Mouse (Mus musculus) spleen, adult 2 months (tissue): ENCODE data around the gene Cmtm1. TPM values are rescaled to one million over a fixed set of nuclear protein-coding genes. Genes with fewer than 3 reads are reported as not detected.
"Not testable (repeated sequence)": the region's sequence is repeated elsewhere in the genome, so short reads cannot be mapped to it uniquely, and the experiment has no call there.

Experiments
- DNase-seq, 2 experiments: peaks; one replicate each; pipeline versions ENCODE4 v3.0.0 to v3.0.0-alpha.2; 2012 to 2021; ENCODE audit warnings: low spot score in 2 of 2, low read depth in 1 of 2
- H3K27ac ChIP-seq: fragments of 200-500 bp; 2 replicates; pipeline ENCODE4 v1.5.1; 2012; ENCODE audit warnings: low read length, inconsistent platforms; ENCODE audit not compliant: insufficient read depth
- H3K27me3 ChIP-seq: fragments of 200-500 bp; 2 replicates; pipeline ENCODE4 v1.6.1; 2012; ENCODE audit warnings: mild to moderate bottlenecking, moderate library complexity, low read length, inconsistent platforms; ENCODE audit not compliant: control insufficient read depth, insufficient read depth
- H3K36me3 ChIP-seq: fragments of 200-500 bp; 2 replicates; pipeline ENCODE4 v1.6.1; 2012; ENCODE audit warnings: mild to moderate bottlenecking, low read length, inconsistent platforms; ENCODE audit not compliant: control insufficient read depth, insufficient read depth
- H3K4me1 ChIP-seq: fragments of 200-500 bp; 2 replicates; pipeline ENCODE4 v1.6.1; 2011; ENCODE audit warnings: inconsistent platforms; ENCODE audit not compliant: control insufficient read depth, insufficient read depth, insufficient read length
- H3K4me3 ChIP-seq: fragments of 200-500 bp; 2 replicates; pipeline ENCODE4 v1.5.1; 2011; ENCODE audit warnings: mild to moderate bottlenecking, inconsistent platforms; ENCODE audit not compliant: insufficient read depth, insufficient read length; ENCODE audit errors: extremely low read depth
- CTCF ChIP-seq: fragments of 200-500 bp; IDR thresholded peaks from 2 replicates; pipeline ENCODE4 v1.5.1; 2011; ENCODE audit warnings: mild to moderate bottlenecking, inconsistent platforms; ENCODE audit not compliant: insufficient read depth, insufficient read length, insufficient replicate concordance; ENCODE audit errors: extremely low read depth
- POLR2A ChIP-seq: fragments of 200-500 bp; IDR thresholded peaks from 2 replicates; pipeline ENCODE4 v1.6.1; 2011; ENCODE audit warnings: low read depth, low read length, inconsistent platforms
- WGBS: fragments of 180-500 bp; shearing (Covaris S2); methylation state at CpG from one replicate; pipeline ENCODE4 v1.1.7; 2018; 5-methylcytosine and 5-hydroxymethylcytosine counted together
- polyA plus RNA-seq: library from polyadenylated mRNA; depleted of rRNA; stranded (reverse); fragments of >200 nt; gene quantifications from 2 replicates; pipeline ENCODE4 v1.2.3, GENCODE M21; 2012

The Cmtm1 gene
- polyA plus RNA-seq, 1 experiment: not detected

GRCm38 (mm10) chr8:104339229-104339982 lies 29.5 kb upstream of the Cmtm1 start, which contains the start of gene Cmtm3:
TSS of gene Cmtm3 (plus strand) at chr8:104339410.
- no peak for TF ChIP-seq POLR2A
- no peak for TF ChIP-seq CTCF
- 39% methylated on average over 17 of the region's 18 CpGs for WGBS
- peak within 1 kb of the TSS; percentile 58 for H3K27ac ChIP-seq
- no peak for DNase-seq
- H3K4me1 ChIP-seq: no peaks in the 10 kb centered on the region
- no peaks in the 10 kb centered on the region for H3K36me3 ChIP-seq
- H3K4me3 ChIP-seq: peak within 1 kb of the TSS; percentile 74
- H3K27me3 ChIP-seq: no peaks in the 10 kb centered on the region

- Histone ChIP-seq H3K4me3 (no peak overlapping the region), H3K27ac (no peak overlapping the region), H3K36me3 (no peaks in the 10 kb centered on the region), H3K27me3 (no peaks in the 10 kb centered on the region), H3K4me1 (no peaks in the 10 kb centered on the region)
- WGBS: 57% methylated on average over 3 of the region's 3 CpGs
- no peak for TF ChIP-seq POLR2A
- DNase-seq: no peak
These were observed 27.9 kb upstream of the Cmtm1 start for GRCm38 (mm10) chr8:104337890-104338289.

GRCm38 (mm10) chr8:104336806-104337205 lies 26.9 kb upstream of the Cmtm1 start:
- no peak overlapping the region for H3K27ac ChIP-seq
- no peaks in the 10 kb centered on the region for H3K4me1 ChIP-seq
- 88% methylated on average over 1 of the region's 1 CpGs for WGBS
- TF ChIP-seq POLR2A (no peak), CTCF (no peak)
- H3K4me3 ChIP-seq: no peak overlapping the region
- no peaks in the 10 kb centered on the region for H3K27me3 ChIP-seq
- DNase-seq: no peak
- H3K36me3 ChIP-seq: no peaks in the 10 kb centered on the region

GRCm38 (mm10) chr8:104334196-104334595 lies 24.3 kb upstream of the Cmtm1 start:
- WGBS: 84% methylated on average over 1 of the region's 1 CpGs
- Histone ChIP-seq H3K4me1 (no peaks in the 10 kb centered on the region), H3K27ac (no peak overlapping the region), H3K27me3 (no peaks in the 10 kb centered on the region), H3K36me3 (no peaks in the 10 kb centered on the region), H3K4me3 (no peak overlapping the region)
- TF ChIP-seq POLR2A (no peak), CTCF (no peak)
- no peak for DNase-seq

GRCm38 (mm10) chr8:104333786-104334185 lies 23.8 kb upstream of the Cmtm1 start:
- WGBS: 22% methylated on average over 5 of the region's 5 CpGs
- Histone ChIP-seq H3K4me3 (no peak overlapping the region), H3K4me1 (no peaks in the 10 kb centered on the region), H3K36me3 (no peaks in the 10 kb centered on the region), H3K27me3 (no peaks in the 10 kb centered on the region), H3K27ac (no peak overlapping the region)
- TF ChIP-seq CTCF (no peak), POLR2A (no peak)
- no peak for DNase-seq

GRCm38 (mm10) chr8:104332665-104333631 lies 23.0 kb upstream of the Cmtm1 start:
- Histone ChIP-seq H3K36me3 (no peaks in the 10 kb centered on the region), H3K27ac (no peak overlapping the region), H3K27me3 (no peaks in the 10 kb centered on the region), H3K4me3 (no peak overlapping the region), H3K4me1 (no peaks in the 10 kb centered on the region)
- TF ChIP-seq POLR2A (no peak), CTCF (no peak)
- 68% methylated on average over 5 of the region's 5 CpGs for WGBS
- no peak for DNase-seq

- not testable (repeated sequence) for H3K27me3 ChIP-seq, H3K4me1 ChIP-seq, DNase-seq, H3K4me3 ChIP-seq, H3K36me3 ChIP-seq, H3K27ac ChIP-seq
- WGBS: 92% methylated on average over 12 of the region's 12 CpGs
These were observed 12.0 kb upstream of the Cmtm1 start, which contains the start of gene Cmtm2b for GRCm38 (mm10) chr8:104321930-104322329. TSS of gene Cmtm2b (plus strand) at chr8:104322230.

- H3K4me3 ChIP-seq, H3K36me3 ChIP-seq, DNase-seq, H3K27me3 ChIP-seq, H3K27ac ChIP-seq, H3K4me1 ChIP-seq: not testable (repeated sequence)
- WGBS: 88% methylated on average over 11 of the region's 11 CpGs
These were observed 11.3 kb upstream of the Cmtm1 start, which contains the start of gene Gm11020 for GRCm38 (mm10) chr8:104321267-104321666. TSS of gene Gm11020 (plus strand) at chr8:104321567.
